Mouse (Mus musculus) c-Kit-positive CD71-negative TER-119-negative erythroid progenitor cells, embryonic 14.5 days (primary cell): Measurements from ENCODE around the gene Ssr3.

Experiments used
- DNase-seq: peaks from one replicate; pipeline ENCODE4 v3.0.0-alpha.2; 2013; ENCODE audit warnings: low read depth

The Ssr3 gene

DNA sequence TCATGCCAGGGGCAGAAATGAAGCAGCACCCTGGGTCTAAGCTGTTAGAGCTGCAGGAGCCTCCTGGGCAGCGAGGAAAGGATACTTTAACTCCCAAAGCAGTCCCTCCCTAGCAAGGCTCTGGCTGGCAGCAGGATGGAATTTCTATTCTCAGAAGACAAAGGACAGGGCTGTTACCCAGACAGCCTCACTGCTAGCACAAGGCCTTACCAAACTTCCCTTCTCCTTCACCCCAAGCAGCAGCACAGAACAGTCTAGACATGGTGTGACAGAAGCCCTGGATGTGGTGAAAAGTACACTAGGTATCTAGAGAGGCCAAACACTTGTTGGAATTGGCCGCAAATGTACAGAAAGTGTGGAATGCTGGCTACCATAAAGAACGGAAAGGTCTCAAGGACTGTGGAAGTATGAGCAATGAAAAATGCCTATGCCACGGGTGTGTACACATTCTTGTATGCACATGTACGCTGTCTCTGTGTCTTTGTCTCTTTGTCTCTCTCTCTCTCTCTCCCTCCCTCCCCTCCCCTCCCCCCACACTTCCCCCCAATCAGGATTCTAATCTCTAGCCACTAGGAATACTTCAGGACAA, 18.7 kb downstream of the Ssr3 start:
- DNase-seq, result no peak

DNA sequence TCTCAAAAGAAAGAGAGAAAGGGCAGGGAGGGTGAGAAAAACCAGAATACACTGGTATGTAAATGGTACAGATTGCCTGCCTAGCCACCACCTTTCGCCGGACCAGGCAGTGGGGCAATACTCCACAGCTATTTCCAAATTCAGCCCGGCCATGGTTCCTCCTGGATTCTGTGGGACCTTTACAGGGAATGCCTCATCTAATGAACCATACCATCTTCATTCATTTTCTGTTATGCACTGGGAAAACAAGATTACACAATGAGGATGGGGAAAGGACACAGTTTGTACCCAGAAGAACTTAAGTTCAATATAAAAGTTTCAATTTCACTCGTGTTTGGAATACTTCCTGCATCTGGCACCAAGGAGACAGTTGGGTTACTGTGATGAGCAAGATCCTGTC, 19.9 kb downstream of the Ssr3 start:
- DNase-seq, result no peak

DNA sequence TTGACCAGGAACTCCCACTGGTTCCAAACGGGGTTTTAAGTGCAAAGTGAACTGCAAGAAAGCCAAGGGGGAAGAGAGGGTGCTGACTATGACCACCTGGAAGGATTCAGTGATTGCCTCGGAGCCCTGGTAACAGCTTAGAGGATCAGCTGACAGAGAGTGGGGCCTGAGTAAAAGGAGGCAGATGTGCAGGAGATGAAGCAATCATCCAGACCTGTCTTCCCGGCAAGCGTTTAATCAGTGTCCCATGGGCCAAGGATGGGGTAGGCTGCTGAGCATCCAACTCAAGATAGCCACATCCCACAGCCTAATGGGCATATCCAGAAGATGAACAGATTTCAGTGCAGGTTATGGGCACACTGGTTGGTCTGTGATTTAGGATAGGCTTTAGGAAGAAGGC, 24.5 kb downstream of the Ssr3 start:
- DNase-seq, result no peak

DNA sequence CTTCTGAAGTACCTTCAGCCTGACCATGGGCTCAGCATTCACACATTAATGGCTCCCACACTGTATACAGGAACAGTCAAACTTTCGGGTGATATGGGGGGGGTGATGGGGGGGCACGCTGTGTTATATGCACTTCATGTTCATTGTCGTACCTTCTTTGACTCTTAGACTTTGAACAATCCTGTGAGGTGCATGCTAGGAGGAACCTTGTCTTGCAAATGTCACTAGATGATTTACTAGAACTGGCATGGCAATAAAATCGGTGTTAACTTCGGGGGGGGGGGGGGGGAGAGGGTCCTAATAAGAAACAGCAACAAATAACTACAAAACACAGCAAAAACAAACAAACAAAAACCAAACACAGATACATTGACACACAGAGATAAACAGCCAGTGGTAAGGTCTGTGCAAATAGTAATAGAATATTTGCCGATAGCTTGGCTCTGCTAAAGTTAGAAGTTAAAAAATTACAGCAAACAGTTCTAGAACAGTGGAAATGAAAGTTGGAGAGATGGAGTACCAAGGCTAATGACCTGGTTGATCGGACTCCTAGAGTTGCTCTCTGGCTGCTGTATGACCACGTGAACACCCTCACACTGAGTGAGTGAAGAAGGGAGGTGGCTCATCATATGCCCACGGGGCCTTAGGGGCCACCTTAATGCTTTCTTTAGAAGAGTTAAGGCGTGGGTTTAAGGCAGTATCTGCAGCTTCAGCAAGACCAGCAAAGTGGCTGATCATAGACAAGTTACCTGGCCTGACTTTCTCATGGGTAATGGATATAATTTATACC, 26.3 kb downstream of the Ssr3 start:
- DNase-seq, result no peak

DNA sequence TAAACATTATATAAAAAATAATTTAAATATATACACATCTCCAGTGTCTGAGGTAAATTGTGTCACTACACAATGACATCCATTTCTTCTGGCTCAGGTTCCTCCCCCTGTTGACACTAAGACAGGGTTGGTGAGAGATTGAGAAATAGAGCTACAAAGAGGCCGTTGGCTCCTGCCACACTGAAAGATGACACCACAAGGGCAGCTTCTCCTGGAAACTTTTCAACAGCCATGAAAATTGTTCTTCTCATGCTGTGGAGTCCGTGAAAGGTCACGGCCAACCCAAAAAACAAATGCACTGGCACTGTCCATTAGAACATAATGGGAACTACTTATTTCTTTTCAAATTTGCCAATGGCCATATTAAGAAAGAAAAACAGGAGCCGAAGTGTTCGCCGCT, 27.2 kb downstream of the Ssr3 start:
- no peak for DNase-seq

DNA sequence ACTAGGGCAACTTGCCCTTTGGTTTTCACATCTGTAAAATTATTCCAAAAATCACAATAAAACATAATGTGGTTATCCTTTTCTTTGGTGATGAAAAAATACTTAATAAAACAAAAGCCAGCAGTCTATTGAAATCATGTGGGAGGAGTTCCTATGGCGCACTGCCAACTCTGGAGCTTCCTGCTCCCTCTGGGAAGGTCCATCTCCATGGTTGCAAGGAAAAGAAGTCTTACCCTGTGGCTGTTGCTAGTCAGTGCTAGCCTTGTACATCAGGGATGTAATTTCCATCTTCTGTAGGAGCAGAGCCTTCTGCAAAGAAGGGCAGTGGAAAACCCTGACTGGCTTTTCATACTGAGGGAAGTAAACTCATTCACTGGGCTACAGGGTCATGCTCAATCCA, 29.0 kb downstream of the Ssr3 start:
- no peak for DNase-seq

DNA sequence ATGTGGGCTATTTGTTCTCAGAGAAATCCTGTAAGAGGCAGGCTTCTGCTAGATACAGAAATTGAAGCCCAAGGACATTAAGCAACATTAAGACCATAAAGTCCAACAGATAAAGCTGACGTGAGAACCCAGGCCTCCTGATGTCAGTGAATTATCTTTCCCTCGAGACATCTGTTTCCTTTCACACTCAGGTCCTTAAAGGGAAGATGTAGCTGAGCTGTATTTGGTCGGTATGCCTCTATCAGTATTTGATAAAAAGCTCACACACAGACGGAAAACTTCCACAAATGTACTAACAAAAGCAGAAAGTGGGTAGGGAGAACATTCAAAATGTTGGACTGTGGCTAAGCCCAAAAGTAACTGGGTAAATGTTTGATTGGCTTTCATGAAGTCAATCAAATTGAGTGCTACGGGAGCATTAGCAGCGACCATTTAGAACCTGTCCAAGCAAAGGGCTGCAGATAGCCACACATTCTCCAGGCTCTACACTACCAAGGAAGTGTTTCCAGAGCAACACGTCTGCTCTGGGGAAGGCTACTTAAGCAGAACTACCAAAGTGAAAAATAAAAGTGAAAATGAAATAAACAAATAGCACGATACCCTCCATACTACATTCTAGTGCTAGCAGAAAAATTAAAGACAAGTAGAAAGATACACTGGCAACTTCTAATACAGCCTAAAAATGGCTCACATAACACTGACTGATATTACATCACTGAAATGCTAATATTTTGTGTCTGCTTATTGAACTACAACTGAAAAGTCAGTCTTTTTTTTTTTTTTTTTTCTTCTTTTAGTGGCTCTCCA, 32.1 kb downstream of the Ssr3 start:
- no peak for DNase-seq

DNA sequence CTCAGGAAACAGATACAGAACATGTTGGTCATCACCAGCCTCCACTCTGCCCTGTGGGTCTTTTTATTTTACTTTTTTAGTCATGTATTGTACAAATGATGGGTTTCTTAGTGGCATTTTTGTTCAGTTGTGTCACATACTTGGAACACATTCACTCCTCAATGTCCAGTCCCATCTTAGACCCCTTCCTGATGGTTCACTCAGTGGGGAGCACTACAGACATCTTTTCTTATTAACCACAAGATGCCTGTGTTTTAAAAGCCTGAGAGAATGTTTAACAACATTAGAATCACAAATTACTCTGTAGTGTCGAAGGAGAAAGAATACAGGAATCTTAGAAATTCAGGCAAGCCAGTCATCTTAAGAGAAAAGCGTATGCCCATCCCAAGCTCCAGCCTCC, 33.6 kb downstream of the Ssr3 start:
- DNase-seq, result no peak

DNA sequence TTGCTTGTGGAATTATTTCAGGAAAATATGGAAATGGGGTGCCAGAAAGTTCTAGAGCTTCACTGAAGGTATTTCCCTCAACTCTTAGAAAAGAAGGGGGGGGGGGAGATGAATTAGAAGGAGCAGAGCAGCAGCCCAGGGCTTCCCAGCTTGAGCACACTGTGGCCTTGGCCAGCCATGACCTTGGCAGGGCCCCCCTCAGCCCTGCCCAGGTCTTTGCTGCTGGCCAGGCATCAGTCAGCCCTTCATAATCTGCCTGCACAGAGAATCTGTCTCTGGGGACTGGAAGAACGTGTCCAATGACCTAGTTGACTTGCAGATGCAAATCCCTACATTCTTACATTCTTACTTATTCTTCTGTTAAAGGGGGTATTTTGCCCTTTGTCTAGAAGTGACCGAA, 34.1 kb downstream of the Ssr3 start:
- DNase-seq, result no peak

DNA sequence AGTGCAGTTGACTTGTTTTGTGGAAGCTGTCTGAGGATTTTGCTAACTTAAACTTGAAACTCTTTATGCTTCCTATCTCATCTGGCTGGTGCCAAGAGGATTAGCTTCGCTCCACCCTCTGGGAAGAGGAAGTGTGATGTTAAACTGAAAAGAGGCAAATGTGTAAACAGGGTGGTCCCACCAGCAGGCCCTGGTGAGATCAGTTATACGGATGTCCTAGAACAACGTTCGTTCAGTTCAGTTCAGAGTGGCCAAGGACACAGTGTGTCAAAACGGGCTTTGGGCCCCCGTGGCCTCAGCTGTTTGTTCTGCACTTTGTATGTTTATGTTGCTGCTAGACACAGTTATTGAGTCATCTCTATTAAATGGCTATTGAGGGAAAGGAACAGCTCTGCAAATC, 36.9 kb downstream of the Ssr3 start:
- no peak for DNase-seq

DNA sequence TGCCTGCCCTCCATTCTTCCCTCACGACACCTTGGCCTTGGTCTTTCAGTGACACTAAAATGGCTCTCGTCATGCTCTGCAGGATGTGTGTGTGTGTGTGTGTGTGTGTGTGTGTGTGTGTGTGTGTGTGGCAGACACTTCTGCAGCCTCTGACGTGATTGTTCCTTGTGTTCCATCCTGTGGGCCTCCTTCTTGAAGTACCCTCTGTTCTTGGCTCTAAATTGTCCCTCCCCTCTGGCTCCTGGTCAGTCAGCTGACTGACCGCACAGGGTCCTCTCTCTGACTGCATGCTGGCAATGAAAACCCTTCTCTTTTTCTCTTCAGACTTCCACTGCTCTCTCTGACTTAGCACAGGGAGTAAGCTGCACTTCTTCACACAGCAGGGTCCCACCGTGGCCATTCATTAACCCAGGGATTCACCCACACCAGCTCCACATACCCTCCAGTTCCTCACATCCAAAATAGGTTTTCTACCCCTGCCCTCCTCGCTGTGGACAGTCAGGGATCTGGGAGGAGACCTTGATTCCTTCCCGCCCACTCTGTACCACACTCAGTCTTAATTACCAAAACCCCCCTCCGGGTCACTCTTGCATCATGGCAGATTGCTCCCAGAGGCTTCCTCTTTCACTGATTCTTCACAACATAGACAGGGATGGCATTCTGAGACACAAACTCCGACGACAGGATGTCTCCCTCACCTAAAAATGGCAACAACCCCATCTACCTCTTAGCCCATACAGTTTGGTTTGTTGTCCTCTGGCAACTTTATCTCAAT, 39.0 kb downstream of the Ssr3 start:
- DNase-seq, result no peak

DNA sequence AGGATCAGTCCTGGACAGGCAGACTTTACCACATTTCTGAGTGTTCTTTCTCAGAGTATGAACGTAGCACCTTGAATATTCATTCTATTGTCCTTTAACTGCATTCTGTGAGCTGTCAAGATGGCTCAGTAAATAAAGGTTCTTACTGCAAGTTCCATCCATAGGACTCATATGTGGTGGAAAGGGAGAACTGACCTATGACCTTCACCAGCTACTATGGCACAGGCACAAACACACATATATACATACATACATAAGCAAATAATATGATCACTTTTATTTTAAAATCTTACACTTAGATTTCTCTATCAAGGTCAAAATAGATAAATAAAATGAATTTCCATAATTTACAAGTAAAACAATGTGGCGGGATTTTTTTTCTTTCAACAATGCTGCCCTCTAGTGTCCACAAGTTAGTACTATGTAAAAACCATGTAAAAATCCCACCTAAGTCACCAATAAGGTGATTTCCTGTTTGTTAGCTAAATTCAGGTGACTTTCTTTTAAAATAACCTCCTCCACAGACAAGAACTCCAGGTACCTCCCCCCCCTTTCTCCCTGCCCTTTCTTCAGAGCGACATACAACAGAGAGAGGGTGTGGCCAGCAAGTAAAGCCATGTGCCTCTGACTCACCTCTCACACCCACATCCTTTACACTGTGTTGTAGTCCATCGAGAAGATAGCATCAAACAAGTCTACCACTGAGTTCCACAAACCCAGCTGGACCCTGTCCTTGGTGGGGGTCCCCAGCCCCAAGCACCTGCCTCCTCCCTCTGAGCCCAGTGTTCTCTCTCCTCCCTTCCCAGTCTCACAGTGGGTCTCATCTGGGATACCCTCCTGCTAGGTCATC, 39.9 kb downstream of the Ssr3 start:
- DNase-seq, result no peak

DNA sequence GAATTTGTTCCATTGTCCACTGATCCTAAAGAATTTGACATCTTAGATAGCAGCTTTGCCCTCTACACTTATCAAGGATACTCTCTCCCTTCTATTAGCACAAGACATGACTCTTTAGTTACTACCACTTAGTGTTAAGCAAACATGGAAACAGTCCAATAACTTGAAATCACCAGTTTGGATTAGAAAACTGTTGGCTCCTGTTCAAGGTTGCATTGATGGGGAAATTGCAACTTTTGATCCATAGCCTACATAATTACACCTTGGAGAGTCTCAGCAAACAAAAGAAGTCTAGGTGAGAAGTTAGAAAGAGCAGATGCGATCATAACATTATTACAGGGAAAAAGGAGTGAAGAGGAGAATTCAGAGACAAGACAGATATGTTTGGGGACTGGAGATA, 46.2 kb downstream of the Ssr3 start:
- DNase-seq, result no peak

DNA sequence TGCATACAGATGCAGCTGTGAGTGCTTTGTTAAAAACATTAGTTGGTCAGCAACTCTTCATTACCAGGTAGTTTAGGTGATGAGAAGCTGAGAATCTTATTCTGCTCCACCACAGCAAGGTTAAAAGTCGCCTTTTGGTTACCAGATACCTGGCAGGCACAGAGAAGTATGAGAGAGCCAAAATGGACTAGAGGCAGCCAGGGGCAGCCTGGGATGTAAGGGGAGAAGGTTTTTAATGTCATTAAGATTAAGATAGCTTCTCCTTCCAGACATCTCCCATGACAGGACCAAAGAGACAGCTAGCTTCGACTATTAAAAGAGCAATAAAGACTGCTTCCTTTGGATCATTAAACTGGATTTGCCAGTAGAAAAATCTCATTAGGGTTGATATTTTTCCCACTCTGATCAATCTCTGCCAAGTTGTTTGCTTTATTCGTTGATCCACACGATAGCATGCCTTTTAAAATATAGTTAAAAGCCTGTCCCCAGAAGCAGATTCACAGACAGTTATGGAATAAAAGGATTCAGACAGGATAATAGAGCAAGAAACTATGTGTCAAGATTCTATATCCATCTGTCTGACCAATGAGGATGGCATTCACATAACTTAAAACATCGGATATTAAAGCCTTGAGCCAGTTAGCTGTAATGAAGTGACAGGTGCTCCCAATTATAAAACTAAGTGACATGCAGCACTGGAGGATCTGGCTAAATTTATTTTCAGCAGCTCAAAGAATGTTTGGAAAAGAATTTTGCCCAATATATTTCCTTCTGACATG, 52.1 kb downstream of the Ssr3 start:
- no peak for DNase-seq

DNA sequence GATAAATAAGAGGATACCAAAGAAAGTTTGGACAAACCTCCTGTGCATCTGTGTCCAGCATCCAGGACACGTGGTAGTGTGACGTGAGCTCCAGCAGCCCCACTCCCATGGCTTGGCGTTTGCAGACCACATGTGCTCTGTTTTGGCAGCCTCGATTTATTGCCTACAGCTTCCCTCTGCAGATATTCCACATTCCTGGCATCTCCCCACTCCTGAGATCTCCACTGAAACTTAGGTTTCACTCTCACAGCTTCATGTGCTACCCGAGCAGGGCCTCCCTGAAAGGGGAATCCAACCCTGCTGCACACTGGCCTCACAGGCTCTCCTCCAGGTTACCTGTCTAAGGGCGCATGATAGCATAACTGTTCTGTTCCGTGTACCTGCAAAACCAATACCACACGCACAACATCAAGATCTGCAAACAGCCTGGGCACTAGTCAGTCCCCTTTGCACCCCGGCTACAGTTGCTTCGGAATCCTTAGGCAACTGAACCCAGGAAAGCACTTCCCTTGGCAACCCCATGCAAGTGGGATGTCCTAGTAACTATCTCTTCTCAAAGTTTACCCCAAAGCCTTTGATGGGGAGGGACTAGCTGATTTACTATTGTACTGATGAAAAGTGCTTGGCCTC, 54.5 kb downstream of the Ssr3 start:
- no peak for DNase-seq
